Mouse (Mus musculus) lung, adult 18-20 months (tissue): ENCODE results near the gene Olfr224.
A peak's percentile ranks its signal among the peaks of the same experiment; 100 is the strongest.
"Not testable (repeated sequence)": the region's sequence is repeated elsewhere in the genome, so short reads cannot be mapped to it uniquely, and the experiment has no call there.

ENCODE experiments used
- DNase-seq, 2 experiments: peaks; one replicate each; pipeline ENCODE4 v3.0.0; 2022; ENCODE audit warnings: mixed read lengths in 2 of 2

Olfr224 gene

GRCm38 (mm10) chr11:58570405-58570804, at the start of gene Olfr224:
Gene Olfr224, minus strand, starts transcription at chr11:58570553.
- no peak for DNase-seq

GRCm38 (mm10) chr11:58618793-58619192, 48.4 kb upstream of the Olfr224 start:
- DNase-seq = no peak

GRCm38 (mm10) chr11:58618369-58618768, 48.0 kb upstream of the Olfr224 start:
- no peak for DNase-seq

- DNase-seq = no peak
Observed at GRCm38 (mm10) chr11:58615975-58616374, 45.6 kb upstream of the Olfr224 start, which contains the start of gene 2210407C18Rik. Gene 2210407C18Rik, minus strand, starts transcription at chr11:58616075.

GRCm38 (mm10) chr11:58614526-58614925, 44.2 kb upstream of the Olfr224 start:
- no peak for DNase-seq

GRCm38 (mm10) chr11:58613359-58613758, 43.0 kb upstream of the Olfr224 start:
- no peak for DNase-seq

- DNase-seq = no peak
Observed at GRCm38 (mm10) chr11:58607030-58607429, 36.7 kb upstream of the Olfr224 start.

GRCm38 (mm10) chr11:58606177-58606919, 36.0 kb upstream of the Olfr224 start:
- DNase-seq = no peak

GRCm38 (mm10) chr11:58605228-58605627, 34.9 kb upstream of the Olfr224 start:
- no peak for DNase-seq

- DNase-seq = no peak
Observed at GRCm38 (mm10) chr11:58604688-58605087, 34.3 kb upstream of the Olfr224 start.

GRCm38 (mm10) chr11:58602800-58603560, 32.6 kb upstream of the Olfr224 start:
- no peak for DNase-seq

- no peak for DNase-seq
Observed at GRCm38 (mm10) chr11:58602062-58602461, 31.7 kb upstream of the Olfr224 start.

GRCm38 (mm10) chr11:58597837-58598236, 27.5 kb upstream of the Olfr224 start:
- no peak for DNase-seq

GRCm38 (mm10) chr11:58594814-58595213, 24.5 kb upstream of the Olfr224 start, which contains the start of gene Olfr324:
Gene Olfr324, plus strand, starts transcription at chr11:58595114.
- DNase-seq = no peak

GRCm38 (mm10) chr11:58588620-58589250, 18.4 kb upstream of the Olfr224 start:
- no peak for DNase-seq

GRCm38 (mm10) chr11:58587898-58588348, 17.6 kb upstream of the Olfr224 start:
- DNase-seq = peak in 1 of 2 experiments; percentile 3

- DNase-seq = no peak
Observed at GRCm38 (mm10) chr11:58578636-58579035, 8.3 kb upstream of the Olfr224 start.

- no peak for DNase-seq
Observed at GRCm38 (mm10) chr11:58577430-58577829, 7.1 kb upstream of the Olfr224 start, which contains the start of gene Olfr325. Gene Olfr325, plus strand, starts transcription at chr11:58577730.

GRCm38 (mm10) chr11:58555536-58555935, 14.8 kb downstream of the Olfr224 start, which contains the start of gene Olfr328:
Gene Olfr328, minus strand, starts transcription at chr11:58555636.
- DNase-seq = no peak

- no peak for DNase-seq
Observed at GRCm38 (mm10) chr11:58546322-58546721, 24.0 kb downstream of the Olfr224 start, which contains the start of gene Olfr329-ps. Gene Olfr329-ps, minus strand, starts transcription at chr11:58546422.

- DNase-seq = not testable (repeated sequence)
Observed at GRCm38 (mm10) chr11:58534736-58535135, 35.6 kb downstream of the Olfr224 start, which contains the start of gene Olfr330. Gene Olfr330, minus strand, starts transcription at chr11:58534836.

- peak; percentile 1 to 15 for DNase-seq
Observed at GRCm38 (mm10) chr11:58519756-58520155, 50.6 kb downstream of the Olfr224 start.

- DNase-seq = peak; percentile 59 to 66
Observed at GRCm38 (mm10) chr11:58518916-58519315, 51.4 kb downstream of the Olfr224 start.
